Mouse (Mus musculus) hindbrain, postnatal 0 days (tissue): ENCODE measurements around the gene Gpc6. TPM values are rescaled to one million over a fixed set of nuclear protein-coding genes. Genes with fewer than 3 reads are reported as not detected.

Experiments used
- ATAC-seq: fragments of 200-750 bp; cut with Nextera tagmentation; 2 replicates; pipeline ENCODE4 v1.8.0; 2017; ENCODE audit warnings: mild to moderate bottlenecking, moderate TSS enrichment, moderate library complexity
- DNase-seq: peaks from one replicate; pipeline ENCODE4 v3.0.0-alpha.2; 2015; ENCODE audit warnings: low spot score
- H3K27ac ChIP-seq: fragments of 300-500 bp; sonication (generic); 2 replicates; pipeline ENCODE4 v1.5.1; 2014; ENCODE audit warnings: mild to moderate bottlenecking
- H3K27me3 ChIP-seq: fragments of 300-500 bp; sonication (generic); 2 replicates; pipeline ENCODE4 v1.6.1; 2014; ENCODE audit warnings: low read length, mixed read lengths; ENCODE audit not compliant: insufficient read depth
- H3K36me3 ChIP-seq: fragments of 300-500 bp; sonication (generic); 2 replicates; pipeline ENCODE4 v1.6.1; 2014; ENCODE audit warnings: low read length, mixed read lengths; ENCODE audit not compliant: insufficient read depth
- H3K4me1 ChIP-seq: fragments of 300-500 bp; sonication (generic); 2 replicates; pipeline ENCODE4 v1.6.1; 2014; ENCODE audit warnings: antibody characterized with exemption, low read length, mixed read lengths; ENCODE audit not compliant: insufficient read depth
- H3K4me2 ChIP-seq: fragments of 300-500 bp; sonication (generic); 2 replicates; pipeline ENCODE4 v1.6.1; 2014; ENCODE audit warnings: low read depth, mild to moderate bottlenecking, low read length, moderate library complexity, mixed read lengths
- H3K4me3 ChIP-seq: fragments of 300-500 bp; sonication (generic); 2 replicates; pipeline ENCODE4 v1.5.1; 2014; ENCODE audit warnings: low read length
- H3K9ac ChIP-seq: fragments of 300-500 bp; sonication (generic); replicated peaks from 2 replicates; pipeline ENCODE4 v1.6.1; 2014; ENCODE audit warnings: mild to moderate bottlenecking, low read length, moderate library complexity, mixed read lengths
- H3K9me3 ChIP-seq: fragments of 300-500 bp; sonication (generic); 2 replicates; pipeline ENCODE4 v1.6.1; 2016; ENCODE audit warnings: low read length, mixed read lengths
- CTCF ChIP-seq: IDR thresholded peaks from 2 replicates; pipeline ENCODE4 v1.5.1; 2016; ENCODE audit warnings: antibody characterized with exemption, control low read depth, low read depth
- WGBS: fragments of 180-500 bp; shearing (Covaris S2); extraction: QIAGEN DNeasy Blood & Tissue Kit; methylation state at CpG from one replicate; pipeline ENCODE4 v1.1.7; 2014; 5-methylcytosine and 5-hydroxymethylcytosine counted together
- polyA plus RNA-seq: library from polyadenylated mRNA; unstranded; fragments of >200 nt; fragmentation: Nextera tagmentation; extraction: Ambion mirVana; gene quantifications from 2 replicates; pipeline ENCODE4 v1.2.1, GENCODE M21; 2015
- total RNA-seq: library from RNA; depleted of rRNA; stranded (reverse); fragments of >200 nt; gene quantifications from 2 replicates; pipeline ENCODE4 v1.2.3, GENCODE M21; 2014

Gpc6 gene
- total and polyA plus RNA-seq, 2 experiments from 2014 or later, result 17.9 to 28.5 TPM

GRCm38 (mm10) chr14:117407824-117408524, 482.9 kb downstream of the Gpc6 start:
- Histone ChIP-seq H3K9ac (no peak overlapping the region), H3K27me3 (no peaks in the 10 kb centered on the region), H3K9me3 (no peaks in the 10 kb centered on the region), H3K4me2 (no peak overlapping the region), H3K4me1 (no peaks in the 10 kb centered on the region), H3K27ac (no peak overlapping the region), H3K4me3 (no peak overlapping the region), H3K36me3 (no peaks in the 10 kb centered on the region)
- DNase-seq, result no peak
- ATAC-seq, result no peak
- no peak for TF ChIP-seq CTCF
- 80% methylated on average over 9 of the region's 9 CpGs for WGBS

- Histone ChIP-seq H3K4me2 (no peak overlapping the region), H3K27me3 (no peaks in the 10 kb centered on the region), H3K4me3 (no peak overlapping the region), H3K4me1 (no peaks in the 10 kb centered on the region), H3K9ac (no peak overlapping the region), H3K36me3 (no peaks in the 10 kb centered on the region), H3K27ac (no peak overlapping the region), H3K9me3 (no peaks in the 10 kb centered on the region)
- ATAC-seq (no peak), DNase-seq (no peak)
- 74% methylated on average over 3 of the region's 3 CpGs for WGBS
- no peak for TF ChIP-seq CTCF
These were observed 483.4 kb downstream of the Gpc6 start for GRCm38 (mm10) chr14:117408525-117408835.

GRCm38 (mm10) chr14:117409778-117410177, 484.7 kb downstream of the Gpc6 start:
- TF ChIP-seq CTCF, result no peak
- no peak overlapping the region for H3K27ac ChIP-seq
- H3K4me2 ChIP-seq, result no peak overlapping the region
- no peaks in the 10 kb centered on the region for H3K27me3 ChIP-seq
- DNase-seq (no peak), ATAC-seq (no peak)
- 93% methylated on average over 2 of the region's 2 CpGs for WGBS
- no peak overlapping the region for H3K4me3 ChIP-seq
- H3K9ac ChIP-seq, result no peak overlapping the region
- no peaks in the 10 kb centered on the region for H3K36me3 ChIP-seq
- H3K9me3 ChIP-seq, result no peaks in the 10 kb centered on the region
- H3K4me1 ChIP-seq, result no peaks in the 10 kb centered on the region

GRCm38 (mm10) chr14:117410511-117410910, 485.4 kb downstream of the Gpc6 start:
- H3K9ac ChIP-seq, result no peak overlapping the region
- DNase-seq (no peak), ATAC-seq (no peak)
- no peaks in the 10 kb centered on the region for H3K36me3 ChIP-seq
- no peaks in the 10 kb centered on the region for H3K4me1 ChIP-seq
- TF ChIP-seq CTCF, result no peak
- no peaks in the 10 kb centered on the region for H3K9me3 ChIP-seq
- H3K27me3 ChIP-seq, result no peaks in the 10 kb centered on the region
- no peak overlapping the region for H3K27ac ChIP-seq
- 95% methylated on average over 2 of the region's 2 CpGs for WGBS
- no peak overlapping the region for H3K4me3 ChIP-seq
- H3K4me2 ChIP-seq, result no peak overlapping the region

- Histone ChIP-seq H3K27me3 (no peaks in the 10 kb centered on the region), H3K4me2 (no peak overlapping the region), H3K36me3 (no peaks in the 10 kb centered on the region), H3K9ac (no peak overlapping the region), H3K9me3 (no peaks in the 10 kb centered on the region), H3K4me1 (no peaks in the 10 kb centered on the region), H3K4me3 (no peak overlapping the region), H3K27ac (no peak overlapping the region)
- ATAC-seq (no peak), DNase-seq (no peak)
- TF ChIP-seq CTCF, result no peak
These were observed 489.9 kb downstream of the Gpc6 start for GRCm38 (mm10) chr14:117415045-117415444.

- Histone ChIP-seq H3K4me1 (no peaks in the 10 kb centered on the region), H3K36me3 (no peaks in the 10 kb centered on the region), H3K27me3 (no peaks in the 10 kb centered on the region), H3K27ac (no peak overlapping the region), H3K9ac (no peak overlapping the region), H3K4me2 (no peak overlapping the region), H3K9me3 (no peaks in the 10 kb centered on the region), H3K4me3 (no peak overlapping the region)
- ATAC-seq (no peak), DNase-seq (no peak)
- WGBS, result 40% methylated on average over 6 of the region's 6 CpGs
- no peak for TF ChIP-seq CTCF
These were observed 494.6 kb downstream of the Gpc6 start for GRCm38 (mm10) chr14:117419561-117420218.

GRCm38 (mm10) chr14:117421170-117421569, 496.1 kb downstream of the Gpc6 start:
- H3K4me1 ChIP-seq, result no peaks in the 10 kb centered on the region
- no peaks in the 10 kb centered on the region for H3K36me3 ChIP-seq
- no peak overlapping the region for H3K4me2 ChIP-seq
- WGBS, result 78% methylated on average over 3 of the region's 3 CpGs
- no peak overlapping the region for H3K27ac ChIP-seq
- TF ChIP-seq CTCF, result no peak
- no peak overlapping the region for H3K9ac ChIP-seq
- H3K4me3 ChIP-seq, result no peak overlapping the region
- DNase-seq (no peak), ATAC-seq (no peak)
- H3K9me3 ChIP-seq, result no peaks in the 10 kb centered on the region
- H3K27me3 ChIP-seq, result no peaks in the 10 kb centered on the region
